ENCODE assay signal across 23 mouse cellular contexts in the genomic region with DNA sequence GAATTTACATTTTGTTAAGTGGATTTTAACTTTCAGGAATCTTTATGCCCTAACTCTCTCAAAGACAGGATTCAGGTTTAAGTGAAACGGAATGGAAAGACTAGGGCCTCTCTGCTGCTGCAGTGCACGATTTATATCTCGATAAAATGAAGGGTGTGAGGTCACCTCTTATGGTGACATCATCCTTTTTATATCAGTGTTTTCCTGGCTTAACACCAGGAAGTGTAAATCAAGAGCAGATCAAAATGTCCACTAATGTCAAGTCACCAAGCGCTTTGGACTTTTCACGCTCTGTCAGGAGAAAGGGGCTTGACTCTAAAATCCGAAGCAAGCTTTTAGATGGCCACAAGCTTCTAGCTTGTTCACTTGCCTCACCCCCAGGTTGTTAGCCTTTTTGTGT. TPM values are rescaled to one million over a fixed set of nuclear protein-coding genes. Genes with fewer than 3 reads are reported as not detected.
DNase-seq lines count a peak whose midpoint lies in the region; ATAC-seq and TF ChIP-seq lines count a peak whose summit lies in the region.
"Had no signal": no experiment of that assay in that cellular context is flagged by ENCODE, and none has a peak within 500 bp of the region (broad histone marks: within the 10 kb centered on the region; RNA-seq: fewer than 3 reads in every experiment).

No protein-coding gene starts in this region.

- intact Hi-C loops in heart, postnatal 10 days (cut with DNase I) = loop anchor here (5.0 kb wide), 1 partner anchor 37 kb away; the partner anchor contains the start of gene Cblb

- no peak overlapping the region for H3K4me2 ChIP-seq in heart, embryonic 12.5 days
- H3K4me2 ChIP-seq in heart, embryonic 16.5 days (ENCODE audit: low read depth, low read length) = no peak overlapping the region
- no peak overlapping the region for H3K4me2 ChIP-seq in stomach, postnatal 0 days (replicated peaks; ENCODE audit: low read depth)
- H3K4me2 ChIP-seq: embryonic facial prominence, embryonic 13.5 days; forebrain, embryonic 12.5 days; hindbrain, embryonic 14.5 days had no signal

- DNase-seq in CD4-positive, CD25-positive, alpha-beta regulatory T cell, adult 2 months (ENCODE audit: low read depth, low spot score) = peak; percentile 7
- no peak for DNase-seq in heart, adult 11 months
- no peak for DNase-seq in heart, postnatal 10 days
- DNase-seq in stomach, postnatal 0 days (ENCODE audit: low spot score) = no peak
- DNase-seq: adrenal gland, postnatal 14 days; B cell, adult 2 months; cerebellum, adult 11-12 months; cerebellum, adult 9-10 months; cerebellum, postnatal 25 days; gastrocnemius, postnatal 25 days; kidney, adult 8-10 months had no signal

- H3K9me3 ChIP-seq in heart, embryonic 12.5 days (replicated peaks) = no peaks in the 10 kb centered on the region
- no peaks in the 10 kb centered on the region for H3K9me3 ChIP-seq in heart, embryonic 16.5 days (replicated peaks; ENCODE audit: control insufficient read depth, low read length)
- H3K9me3 ChIP-seq in stomach, postnatal 0 days (ENCODE audit: control insufficient read depth, low read length) = no peaks in the 10 kb centered on the region
- H3K9me3 ChIP-seq: embryonic facial prominence, embryonic 13.5 days; forebrain, embryonic 12.5 days; hindbrain, embryonic 10.5 days had no signal

- H3K27ac ChIP-seq in heart, embryonic 12.5 days (ENCODE audit: poor library complexity, severe bottlenecking) = peak overlapping the region; percentile 96
- H3K27ac ChIP-seq in heart, embryonic 16.5 days (ENCODE audit: low read length) = peak overlapping the region; percentile 58
- no peak overlapping the region for H3K27ac ChIP-seq in stomach, postnatal 0 days (replicated peaks)
- H3K27ac ChIP-seq: embryonic facial prominence, embryonic 13.5 days; forebrain, embryonic 12.5 days; hindbrain, embryonic 10.5 days; hindbrain, embryonic 14.5 days had no signal

- no peak overlapping the region for H3K4me3 ChIP-seq in heart, embryonic 12.5 days
- H3K4me3 ChIP-seq in heart, embryonic 16.5 days (ENCODE audit: low read length) = no peak overlapping the region
- H3K4me3 ChIP-seq in stomach, postnatal 0 days (ENCODE audit: low read depth, low read length) = no peak overlapping the region
- H3K4me3 ChIP-seq: embryonic facial prominence, embryonic 13.5 days; forebrain, embryonic 12.5 days; hindbrain, embryonic 10.5 days had no signal

- H3K27me3 ChIP-seq in heart, embryonic 12.5 days (replicated peaks) = peaks cover 11% of the 10 kb centered on the region; the same call in 1 of the 2 replicates
- H3K27me3 ChIP-seq in heart, embryonic 16.5 days (ENCODE audit: control insufficient read depth, insufficient read depth, low read length) = no peaks in the 10 kb centered on the region; the same call in 1 of the 2 replicates
- H3K27me3 ChIP-seq in stomach, postnatal 0 days (ENCODE audit: control insufficient read depth, insufficient read depth, low read length) = no peaks in the 10 kb centered on the region
- H3K27me3 ChIP-seq: CH12.LX; embryonic facial prominence, embryonic 13.5 days; forebrain, embryonic 12.5 days; Patski had no signal

- no peaks in the 10 kb centered on the region for H3K36me3 ChIP-seq in heart, embryonic 12.5 days
- H3K36me3 ChIP-seq in heart, embryonic 16.5 days (ENCODE audit: control insufficient read depth, insufficient read depth) = no peaks in the 10 kb centered on the region
- H3K36me3 ChIP-seq in stomach, postnatal 0 days (ENCODE audit: control insufficient read depth, insufficient read depth, low read length) = no peaks in the 10 kb centered on the region
- H3K36me3 ChIP-seq: embryonic facial prominence, embryonic 13.5 days; forebrain, embryonic 12.5 days had no signal

- ATAC-seq in CD4-positive, CD25-positive, alpha-beta regulatory T cell, adult 4 months = no peak
- no peak for ATAC-seq in heart, embryonic 12.5 days (ENCODE audit: insufficient number of reproducible peaks, low FRiP score)
- no peak for ATAC-seq in heart, embryonic 16.5 days (replicated peaks; ENCODE audit: extremely low read depth, insufficient read depth, low FRiP score)
- peak; percentile 80 for ATAC-seq in stomach, postnatal 0 days (ENCODE audit: low FRiP score, low TSS enrichment)
- ATAC-seq: activated CD4-positive, CD25-positive, alpha-beta regulatory T cell, adult 4 months; forebrain, embryonic 16.5 days; intestine, embryonic 16.5 days; Patski had no signal

- no peak overlapping the region for H3K9ac ChIP-seq in heart, embryonic 12.5 days
- peak overlapping the region; percentile 9; the same call in 1 of the 2 replicates for H3K9ac ChIP-seq in heart, embryonic 16.5 days (ENCODE audit: low read length)
- no peak overlapping the region for H3K9ac ChIP-seq in stomach, postnatal 0 days (ENCODE audit: low read length)
- H3K9ac ChIP-seq: embryonic facial prominence, embryonic 13.5 days; forebrain, embryonic 12.5 days; hindbrain, embryonic 14.5 days had no signal

- TF ChIP-seq CTCF in stomach, postnatal 0 days (IDR thresholded peaks at IDR 0.05; ENCODE audit: low read depth) = no peak

- 48% methylated on average over 6 of the region's 6 CpGs for WGBS in heart, embryonic 12.5 days
- WGBS in heart, embryonic 16.5 days = 46% methylated on average over 6 of the region's 6 CpGs
- 76% methylated on average over 6 of the region's 6 CpGs for WGBS in stomach, postnatal 0 days

- H3K4me1 ChIP-seq in heart, embryonic 12.5 days (replicated peaks) = peaks cover 57% of the 10 kb centered on the region
- H3K4me1 ChIP-seq in heart, embryonic 16.5 days (ENCODE audit: control insufficient read depth, insufficient read depth, low read length) = peaks cover 44% of the 10 kb centered on the region
- peaks cover 2% of the 10 kb centered on the region; the same call in 1 of the 2 replicates for H3K4me1 ChIP-seq in stomach, postnatal 0 days (replicated peaks; ENCODE audit: control insufficient read depth, insufficient read depth)

- no peak for TF ChIP-seq EP300 in stomach, postnatal 0 days (optimal IDR thresholded peaks at IDR 0.05)

RNA-seq across cellular contexts. Expression of gene Cblb, which starts 38.6 kb away (rescaled TPM):
- 10 to 100 TPM; 42.2 to 42.6 TPM for polyA plus RNA-seq in CD4-positive, CD25-positive, alpha-beta regulatory T cell, adult 4 months (2017; shearing (Covaris generic))
- 15.4 and 15.9 TPM in 2 replicates for polyA plus RNA-seq in heart, embryonic 12.5 days (2016; fragmentation: Nextera tagmentation; extraction: Ambion mirVana)
- polyA plus RNA-seq in heart, embryonic 16.5 days (2015; fragmentation: Nextera tagmentation; extraction: Ambion mirVana) = 10.5 and 12.0 TPM in 2 replicates
- total RNA-seq in heart, postnatal 10 days (2021) = 10 to 100 TPM; 18.0 to 18.7 TPM
- 4.0 and 4.3 TPM in 2 replicates for polyA plus RNA-seq in stomach, postnatal 0 days (2015; fragmentation: Nextera tagmentation; extraction: Ambion mirVana)
